Mouse (Mus musculus) bone marrow macrophage, adult 2 months (primary cell): ENCODE results near the gene D030056L22Rik.

Source experiments
- CTCF ChIP-seq: IDR thresholded peaks from 2 replicates; pipeline ENCODE4 v1.5.1; 2012; ENCODE audit warnings: low read depth, mild to moderate bottlenecking, low read length, moderate library complexity
- POLR2A ChIP-seq: IDR thresholded peaks from 2 replicates; pipeline ENCODE4 v1.6.1; 2012; ENCODE audit warnings: mild to moderate bottlenecking, low read depth, low read length, borderline replicate concordance

GRCm38 (mm10) chr19:18682142-18682541 lies 30.9 kb upstream of the D030056L22Rik start:
- TF ChIP-seq CTCF (no peak), POLR2A (no peak)
